9 mouse cellular contexts compared by ENCODE assay signal in the genomic region with DNA sequence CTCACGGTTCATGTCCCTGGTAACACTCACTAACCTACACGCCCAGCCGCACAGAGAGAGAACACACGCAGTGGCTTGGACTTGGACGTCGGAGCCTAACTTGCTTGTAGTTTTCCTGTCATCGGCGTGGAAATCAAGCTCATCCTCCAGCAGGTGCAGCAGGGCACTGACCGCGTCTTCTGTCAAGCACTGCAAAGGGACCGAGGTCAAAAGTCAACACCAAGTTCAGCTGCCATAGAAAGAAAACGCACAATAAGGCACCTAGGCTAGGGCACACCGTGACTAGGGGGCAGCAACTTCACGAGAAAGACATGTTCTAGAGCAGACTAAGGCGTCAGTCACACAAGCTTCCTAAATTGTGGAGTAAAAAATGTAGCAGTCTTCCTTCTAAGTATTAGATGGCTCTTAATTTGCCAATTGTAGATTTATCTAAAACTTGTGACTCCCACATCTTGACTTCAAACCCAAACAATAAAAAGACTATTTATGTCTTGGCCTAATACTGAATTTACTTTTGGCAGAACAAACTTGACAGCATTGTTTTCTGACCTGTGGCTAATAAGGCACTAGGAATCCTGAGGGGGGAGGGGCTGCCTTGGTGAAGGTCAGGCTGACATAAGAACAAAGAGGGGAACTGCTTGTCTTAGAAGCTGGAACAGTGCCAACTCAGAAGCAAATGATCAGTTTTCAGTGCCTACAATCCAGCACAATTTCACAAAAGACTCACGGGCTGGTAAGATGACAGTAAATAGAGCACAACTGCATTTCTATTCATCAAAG. TPM values are rescaled to one million over a fixed set of nuclear protein-coding genes. Genes with fewer than 3 reads are reported as not detected.
A peak's percentile ranks its signal among the peaks of the same experiment; 100 is the strongest.
DNase-seq lines count a peak whose midpoint lies in the region; ATAC-seq and TF ChIP-seq lines count a peak whose summit lies in the region.
"Had no signal": no experiment of that assay in that cellular context is flagged by ENCODE, and none has a peak within 500 bp of the region (broad histone marks: within the 10 kb centered on the region; RNA-seq: fewer than 3 reads in every experiment).

No protein-coding gene starts in this region.

- peak; percentile 62 for DNase-seq in gastrocnemius, adult 2 months
- no peak for DNase-seq in gastrocnemius, postnatal 10 days
- peak; percentile 58 for DNase-seq in adrenal gland, postnatal 25 days
- DNase-seq in heart, postnatal 10 days: peak; percentile 68
- peak; percentile 87 for DNase-seq in lung, postnatal 10 days
- DNase-seq in urinary bladder, adult 18-20 months (ENCODE audit: low spot score in 2 of 2): no peak
- DNase-seq in frontal cortex, postnatal 25 days (ENCODE audit: low spot score in 2 of 2): no peak

- peak overlapping the region; percentile 81 for H3K27ac ChIP-seq in gastrocnemius, adult 2 months
- H3K27ac ChIP-seq: limb, embryonic 13.5 days had no signal

- ATAC-seq in activated CD4-positive, CD25-positive, alpha-beta regulatory T cell, adult 4 months: no peak

- no peak for TF ChIP-seq CTCF in gastrocnemius, adult 2 months (IDR thresholded peaks at IDR 0.05)

- intact Hi-C loops in gastrocnemius, adult 2 months (cut with DNase I): no loop called here
- intact Hi-C loops in heart, postnatal 10 days (cut with DNase I): no loop called here

- H3K4me3 ChIP-seq in gastrocnemius, adult 2 months: peak overlapping the region; percentile 33
- H3K4me3 ChIP-seq: limb, embryonic 13.5 days had no signal

RNA-seq across cellular contexts. Expression of a gene that starts 15.9 kb away (rescaled TPM):
- total RNA-seq in gastrocnemius, adult 2 months (2021): 10 to 100 TPM; 15.5 to 19.3 TPM
- 10 to 100 TPM; 15.8 to 19.4 TPM for total RNA-seq in gastrocnemius, postnatal 10 days (2021)
- 17.7 and 20.0 TPM in 2 replicates for total RNA-seq in adrenal gland, postnatal 25 days (2021)
- 10 to 100 TPM; 17.2 to 21.9 TPM for total RNA-seq in heart, postnatal 10 days (2021)
- polyA plus RNA-seq in activated CD4-positive, CD25-positive, alpha-beta regulatory T cell, adult 4 months (2017; shearing (Covaris generic)): 10 to 100 TPM; 44.5 to 48.8 TPM

RNA-seq across cellular contexts. Expression of a gene that starts 26.7 kb away (rescaled TPM):
- total RNA-seq in gastrocnemius, adult 2 months (2021): 10 to 100 TPM; 35.8 to 44.4 TPM
- total RNA-seq in gastrocnemius, postnatal 10 days (2021): 10 to 100 TPM; 52.8 to 54.8 TPM
- 58.5 and 86.2 TPM in 2 replicates for total RNA-seq in adrenal gland, postnatal 25 days (2021)
- 10 to 100 TPM; 68.3 to 70.4 TPM for total RNA-seq in heart, postnatal 10 days (2021)
- polyA plus RNA-seq in activated CD4-positive, CD25-positive, alpha-beta regulatory T cell, adult 4 months (2017; shearing (Covaris generic)): 1 to 10 TPM; 2.1 to 2.5 TPM

Comparison
In these comparisons a context has a peak if more than half of its experiments do, and no peak if none do; other contexts are left out.
1. DNase-seq: peak in gastrocnemius, adult 2 months (single experiment), adrenal gland, postnatal 25 days (single experiment), heart, postnatal 10 days (2 of 2) and lung, postnatal 10 days (single experiment); none in gastrocnemius, postnatal 10 days (single experiment), urinary bladder, adult 18-20 months (0 of 2) and frontal cortex, postnatal 25 days (0 of 2).